Mouse (Mus musculus) urinary bladder, adult 18-20 months (tissue): ENCODE measurements around the gene Tmem229b.
"Not testable (repeated sequence)": the region's sequence is repeated elsewhere in the genome, so short reads cannot be mapped to it uniquely, and the experiment has no call there.

Source experiments
- DNase-seq, 2 experiments: peaks; one replicate each; pipeline ENCODE4 v3.0.0; 2022; ENCODE audit warnings: low spot score in 2 of 2, mixed read lengths in 2 of 2

The Tmem229b gene

GRCm38 (mm10) chr12:79006478-79007125 is 825 bp downstream of the Tmem229b start:
- DNase-seq = peak; percentile 14 to 59

- no peak for DNase-seq
These were observed 1.4 kb downstream of the Tmem229b start for GRCm38 (mm10) chr12:79006076-79006475.

GRCm38 (mm10) chr12:79005456-79005855 is 2.0 kb downstream of the Tmem229b start:
- DNase-seq = no peak

- no peak for DNase-seq
These were observed 4.4 kb downstream of the Tmem229b start for GRCm38 (mm10) chr12:79002978-79003377.

GRCm38 (mm10) chr12:79002406-79002805 is 5.0 kb downstream of the Tmem229b start:
- DNase-seq = no peak

GRCm38 (mm10) chr12:78996711-78997110 is 10.7 kb downstream of the Tmem229b start:
- no peak for DNase-seq

- no peak for DNase-seq
These were observed 11.2 kb downstream of the Tmem229b start for GRCm38 (mm10) chr12:78996271-78996670.

- DNase-seq = no peak
These were observed 19.8 kb downstream of the Tmem229b start for GRCm38 (mm10) chr12:78987581-78988081.

GRCm38 (mm10) chr12:78984035-78984432 is 23.4 kb downstream of the Tmem229b start:
- no peak for DNase-seq

GRCm38 (mm10) chr12:78983296-78984034 is 24.0 kb downstream of the Tmem229b start:
- DNase-seq = no peak

- DNase-seq = no peak
These were observed 25.2 kb downstream of the Tmem229b start for GRCm38 (mm10) chr12:78981938-78982825.

- no peak for DNase-seq
These were observed 26.3 kb downstream of the Tmem229b start for GRCm38 (mm10) chr12:78981131-78981530.

- peak in 1 of 2 experiments; percentile 11 for DNase-seq
These were observed 26.7 kb downstream of the Tmem229b start for GRCm38 (mm10) chr12:78980683-78981091.

GRCm38 (mm10) chr12:78977552-78977951 is 29.9 kb downstream of the Tmem229b start:
- DNase-seq = no peak

GRCm38 (mm10) chr12:78977078-78977477 is 30.3 kb downstream of the Tmem229b start:
- DNase-seq = no peak

GRCm38 (mm10) chr12:78975836-78976235 is 31.6 kb downstream of the Tmem229b start:
- DNase-seq = no peak

- no peak for DNase-seq
These were observed 32.7 kb downstream of the Tmem229b start for GRCm38 (mm10) chr12:78974767-78975166.

GRCm38 (mm10) chr12:78973779-78974178 is 33.6 kb downstream of the Tmem229b start:
- no peak for DNase-seq

- DNase-seq = no peak
These were observed 35.8 kb downstream of the Tmem229b start for GRCm38 (mm10) chr12:78971649-78972048.

- no peak for DNase-seq
These were observed 36.7 kb downstream of the Tmem229b start for GRCm38 (mm10) chr12:78970725-78971124.

GRCm38 (mm10) chr12:78964496-78964895 is 42.9 kb downstream of the Tmem229b start:
- DNase-seq = not testable (repeated sequence)

GRCm38 (mm10) chr12:78956405-78956804 is 51.0 kb downstream of the Tmem229b start:
- no peak for DNase-seq
